Mouse (Mus musculus) thymus, postnatal 36 days (tissue): ENCODE data around the gene 4930523C07Rik.

ENCODE experiments used
- DNase-seq, 2 experiments: peaks; one replicate each; pipeline ENCODE4 v3.0.0; 2022; ENCODE audit warnings: mixed read lengths in 2 of 2

4930523C07Rik gene

DNA sequence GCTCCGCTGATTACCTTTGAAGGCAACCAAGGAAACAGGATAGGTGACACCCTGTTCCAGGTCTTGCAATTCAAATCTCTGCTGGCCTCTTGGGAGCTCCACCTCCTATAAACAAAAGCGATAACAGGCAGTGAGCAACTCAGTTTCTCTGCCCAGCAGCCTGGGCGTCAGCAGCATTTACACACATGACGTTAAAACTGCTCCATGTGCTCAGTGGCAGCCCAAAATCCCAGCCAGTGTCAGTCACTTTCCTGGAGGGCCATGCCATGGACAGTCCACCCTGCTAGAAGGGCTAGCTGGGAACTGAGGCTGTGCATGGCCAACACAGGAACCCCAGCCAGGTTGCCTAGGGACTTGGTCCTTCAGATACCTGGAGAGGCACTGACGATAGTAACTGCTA lies 61.2 kb downstream of the 4930523C07Rik start:
- no peak for DNase-seq

DNA sequence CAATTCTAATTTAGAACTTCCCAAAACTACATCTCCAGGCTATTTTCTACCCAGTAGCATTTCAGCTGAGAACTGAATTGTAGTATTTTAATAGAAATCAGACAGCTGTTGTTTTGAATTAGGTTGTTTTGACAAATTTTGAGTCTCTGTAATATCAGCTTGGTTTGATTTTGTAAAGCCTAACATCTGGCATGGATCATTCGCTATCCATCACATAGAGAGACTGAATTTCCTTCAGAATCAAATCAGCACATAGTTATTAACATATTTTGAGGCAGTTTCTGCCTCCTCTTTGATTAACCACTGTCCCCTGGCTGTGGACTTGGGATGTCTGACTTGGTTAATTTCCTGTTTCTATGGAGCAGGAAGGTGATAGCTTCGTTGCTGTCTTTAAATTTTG lies 64.4 kb downstream of the 4930523C07Rik start:
- DNase-seq: no peak

DNA sequence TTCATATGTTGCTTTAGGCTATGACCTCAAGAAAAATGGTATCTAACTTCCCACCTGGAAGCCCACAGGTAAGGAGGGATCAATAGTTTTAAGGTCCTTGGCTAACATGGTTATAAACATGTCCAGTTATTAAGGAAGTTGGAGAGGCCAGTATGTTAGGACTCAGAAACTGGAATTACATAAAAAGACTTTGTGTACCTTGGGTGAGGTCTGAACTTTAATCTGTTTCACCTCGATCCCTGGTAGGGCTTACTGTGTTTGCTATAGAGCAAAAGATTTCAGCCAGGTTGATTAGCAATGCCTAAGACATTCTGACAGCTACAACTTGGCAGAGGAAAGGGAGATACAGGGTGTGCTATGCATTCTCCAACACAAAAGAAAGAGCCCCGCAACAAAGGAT lies 79.8 kb downstream of the 4930523C07Rik start:
- no peak for DNase-seq
